Comparison of ENCODE assay signal across 9 mouse cellular contexts in the genomic region with DNA sequence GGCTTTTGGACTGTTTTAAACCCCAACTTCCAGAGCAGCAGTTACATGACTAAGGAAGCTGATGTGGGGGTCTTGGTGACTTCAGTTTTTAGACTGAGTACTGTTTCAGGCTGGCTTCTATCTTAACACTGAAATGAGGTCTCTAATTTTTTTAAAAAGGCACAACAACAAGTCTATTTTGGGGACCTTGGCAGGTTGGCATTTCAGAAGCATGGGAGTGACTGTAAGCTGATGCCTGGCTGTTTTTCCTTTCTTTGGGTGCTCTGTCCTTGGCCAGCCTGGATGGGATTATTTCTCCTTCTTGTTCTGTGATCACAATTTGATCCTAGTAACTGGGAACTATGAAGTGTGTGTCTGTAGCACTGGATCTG.
A peak's percentile ranks its signal among the peaks of the same experiment; 100 is the strongest.
DNase-seq lines count a peak whose midpoint lies in the region; ATAC-seq lines count a peak whose summit lies in the region.
"Had no signal": no experiment of that assay in that cellular context is flagged by ENCODE, and none has a peak within 500 bp of the region (broad histone marks: within the 10 kb centered on the region; RNA-seq: fewer than 3 reads in every experiment).

No protein-coding gene starts in this region.

- H3K36me3 ChIP-seq in kidney, embryonic 16.5 days (ENCODE audit: insufficient read depth, low read length), result peaks cover 44% of the 10 kb centered on the region
- H3K36me3 ChIP-seq in heart, embryonic 11.5 days (ENCODE audit: control insufficient read depth, insufficient read depth, low read length), result peaks cover 18% of the 10 kb centered on the region
- H3K36me3 ChIP-seq in liver, embryonic 12.5 days, result peaks cover 62% of the 10 kb centered on the region
- H3K36me3 ChIP-seq: forebrain, embryonic 15.5 days had no signal

- 0 out of 2 replicates have a peak overlapping the region, but pooled peaks have one; percentile 20 for H3K4me2 ChIP-seq in kidney, embryonic 16.5 days (replicated peaks; ENCODE audit: low read depth, low read length)
- H3K4me2 ChIP-seq in heart, embryonic 11.5 days, result peak overlapping the region; percentile 47
- H3K4me2 ChIP-seq in liver, embryonic 12.5 days, result peak overlapping the region; percentile 59
- H3K4me2 ChIP-seq: forebrain, embryonic 15.5 days had no signal

- H3K27me3 ChIP-seq in kidney, embryonic 16.5 days (ENCODE audit: insufficient read depth, low read length), result no peaks in the 10 kb centered on the region
- H3K27me3 ChIP-seq in heart, embryonic 11.5 days (ENCODE audit: control insufficient read depth, insufficient read depth, low read length), result no peaks in the 10 kb centered on the region
- H3K27me3 ChIP-seq in liver, embryonic 12.5 days (replicated peaks), result no peaks in the 10 kb centered on the region
- H3K27me3 ChIP-seq: forebrain, embryonic 15.5 days had no signal

- H3K9me3 ChIP-seq in kidney, embryonic 16.5 days (ENCODE audit: low read length), result no peaks in the 10 kb centered on the region
- H3K9me3 ChIP-seq in heart, embryonic 11.5 days (replicated peaks; ENCODE audit: control insufficient read depth, low read length), result no peaks in the 10 kb centered on the region
- H3K9me3 ChIP-seq in liver, embryonic 12.5 days (replicated peaks), result no peaks in the 10 kb centered on the region
- H3K9me3 ChIP-seq: forebrain, embryonic 15.5 days had no signal

- H3K4me3 ChIP-seq in kidney, embryonic 16.5 days (ENCODE audit: low read length), result peak overlapping the region; percentile 21
- H3K4me3 ChIP-seq in brown adipose tissue, adult 24 weeks (ENCODE audit: insufficient read depth, low read depth, low read length), result peak overlapping the region; percentile 58
- peak overlapping the region; percentile 41 for H3K4me3 ChIP-seq in heart, embryonic 11.5 days (ENCODE audit: low read depth, low read length)
- H3K4me3 ChIP-seq in liver, embryonic 12.5 days, result peak overlapping the region; percentile 67
- H3K4me3 ChIP-seq: forebrain, embryonic 15.5 days had no signal

- H3K9ac ChIP-seq in kidney, embryonic 16.5 days (replicated peaks; ENCODE audit: low read length), result 0 out of 2 replicates have a peak overlapping the region, but pooled peaks have one; percentile 19
- peak overlapping the region; percentile 70 for H3K9ac ChIP-seq in heart, embryonic 11.5 days (ENCODE audit: low read depth, low read length)
- peak overlapping the region; percentile 76 for H3K9ac ChIP-seq in liver, embryonic 12.5 days
- H3K9ac ChIP-seq: forebrain, embryonic 15.5 days had no signal

- no peak for DNase-seq in kidney, adult 18-20 months
- no peak for DNase-seq in layer of hippocampus, adult 9-11 months
- no peak for DNase-seq in urinary bladder, postnatal 25 days (ENCODE audit: low spot score)

- ATAC-seq in kidney, embryonic 16.5 days (ENCODE audit: low FRiP score, low TSS enrichment), result no peak
- ATAC-seq in heart, embryonic 11.5 days (replicated peaks; ENCODE audit: insufficient number of reproducible peaks, low FRiP score, low TSS enrichment), result no peak
- peak; percentile 8; the same call in 1 of the 2 replicates for ATAC-seq in liver, embryonic 12.5 days
- ATAC-seq in inflammation-experienced regulatory T-cells, adult 6 months, result no peak
- ATAC-seq: forebrain, embryonic 15.5 days had no signal

- peaks cover 24% of the 10 kb centered on the region for H3K4me1 ChIP-seq in kidney, embryonic 16.5 days (ENCODE audit: insufficient read depth, low read length)
- H3K4me1 ChIP-seq in brown adipose tissue, adult 24 weeks (ENCODE audit: control insufficient read depth, insufficient read depth, insufficient read length, low read length), result peaks cover 10% of the 10 kb centered on the region
- H3K4me1 ChIP-seq in heart, embryonic 11.5 days (ENCODE audit: control insufficient read depth, insufficient read depth, low read length), result peaks cover 53% of the 10 kb centered on the region
- peaks cover 88% of the 10 kb centered on the region for H3K4me1 ChIP-seq in liver, embryonic 12.5 days
- H3K4me1 ChIP-seq: forebrain, embryonic 15.5 days had no signal

- H3K27ac ChIP-seq in kidney, embryonic 16.5 days (ENCODE audit: low read length), result peak overlapping the region; percentile 57
- H3K27ac ChIP-seq in brown adipose tissue, adult 24 weeks (replicated peaks; ENCODE audit: low read depth, low read length), result 0 out of 2 replicates have a peak overlapping the region, but pooled peaks have one; percentile 10
- H3K27ac ChIP-seq in heart, embryonic 11.5 days (ENCODE audit: low read depth, low read length), result peak overlapping the region; percentile 83
- peak overlapping the region; percentile 95 for H3K27ac ChIP-seq in liver, embryonic 12.5 days
- H3K27ac ChIP-seq: forebrain, embryonic 15.5 days had no signal

Comparison
In these comparisons a context has a peak if more than half of its experiments do, and no peak if none do; other contexts are left out.
1. H3K27ac ChIP-seq: peak in every context shown above with its lines; median percentile 95 in liver, embryonic 12.5 days; 83 in heart, embryonic 11.5 days; 57 in kidney, embryonic 16.5 days; 10 in brown adipose tissue, adult 24 weeks.
2. H3K9ac ChIP-seq: peak in every context shown above with its lines; median percentile 76 in liver, embryonic 12.5 days; 70 in heart, embryonic 11.5 days; 19 in kidney, embryonic 16.5 days.